Mouse (Mus musculus): ENCODE results near the gene Nynrin. TPM values are rescaled to one million over a fixed set of nuclear protein-coding genes. Genes with fewer than 3 reads are reported as not detected.

The Nynrin gene
- total RNA-seq, 4 experiments from 2014 or later: 1.2 to 3.6 (median 1.9) TPM

GRCm38 (mm10) chr14:55838740-55839139 is 15.1 kb upstream of the Nynrin start:
- DNase-seq (ENCODE audit: low spot score in 2 of 2): no peak

GRCm38 (mm10) chr14:55840853-55841366 is 12.9 kb upstream of the Nynrin start:
- DNase-seq (ENCODE audit: low spot score in 2 of 2): no peak

GRCm38 (mm10) chr14:55842794-55843193 is 11.0 kb upstream of the Nynrin start:
- no peak for DNase-seq (ENCODE audit: low spot score in 2 of 2)

GRCm38 (mm10) chr14:55845506-55846294 is 8.1 kb upstream of the Nynrin start:
- DNase-seq (ENCODE audit: low spot score in 2 of 2): no peak

DNA sequence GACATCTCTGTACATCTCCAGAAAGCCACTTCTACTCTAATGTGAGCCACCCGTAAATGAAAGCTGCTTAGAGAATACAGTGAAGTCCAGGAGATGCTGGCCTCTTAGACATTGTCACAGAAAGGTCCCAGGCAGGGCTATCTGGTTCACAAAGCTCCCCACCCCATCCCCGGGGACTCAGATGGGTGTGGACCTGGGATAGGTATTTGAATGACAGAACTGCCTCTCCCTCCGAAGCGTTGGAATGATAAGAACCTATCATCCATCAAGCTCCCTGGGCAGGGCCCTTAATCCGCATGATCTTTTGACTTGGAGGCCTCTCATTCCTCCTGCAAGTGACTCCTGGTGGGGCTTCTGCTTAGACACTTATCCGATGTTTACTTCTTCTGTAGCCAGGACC is 2.9 kb upstream of the Nynrin start:
- DNase-seq (ENCODE audit: low spot score in 2 of 2): no peak

DNA sequence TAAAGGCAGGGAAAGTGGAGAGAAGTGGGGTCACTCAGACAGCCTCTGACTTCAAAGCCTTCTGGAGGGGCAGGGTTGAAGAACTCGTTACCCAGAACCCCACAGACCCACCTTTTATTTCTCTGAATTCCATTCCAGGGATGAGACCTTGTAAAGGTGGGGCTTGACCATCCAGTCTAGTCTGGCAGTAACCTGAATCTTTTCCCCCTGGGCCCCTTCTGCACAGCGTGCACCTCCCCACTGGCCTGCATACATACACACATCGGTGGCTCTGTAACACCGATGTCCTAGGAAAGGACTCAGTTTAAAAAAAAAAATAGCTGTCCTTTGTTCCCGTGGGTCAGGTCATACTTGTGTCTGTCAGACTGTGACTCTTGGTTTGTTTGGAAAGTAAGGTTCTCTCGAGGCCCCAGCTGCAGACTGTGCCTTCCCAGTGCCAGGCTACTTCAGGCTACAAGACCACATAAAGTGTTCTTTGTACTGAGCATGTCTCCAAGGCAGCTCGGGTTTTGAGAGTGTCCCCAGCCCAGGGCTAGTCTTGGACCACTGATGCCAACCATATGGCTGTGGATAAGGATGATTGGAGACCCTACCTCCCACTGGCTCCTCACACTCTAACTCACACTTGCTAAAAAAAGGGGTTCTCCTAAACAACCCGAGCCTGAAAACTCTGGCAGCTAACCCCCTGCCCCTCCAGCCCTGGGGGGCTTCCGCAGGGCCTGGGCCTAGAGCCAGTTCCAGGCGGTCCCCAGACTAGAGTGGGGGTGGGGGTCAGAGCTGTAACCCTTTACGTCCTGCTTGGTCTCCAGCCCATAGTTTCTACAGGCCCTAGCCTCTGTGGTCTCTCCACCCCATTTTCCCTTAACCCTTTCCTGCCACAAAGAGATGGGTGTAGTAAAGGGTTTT is 911 bp upstream of the Nynrin start:
- DNase-seq (ENCODE audit: low spot score in 2 of 2): no peak

- no peak for DNase-seq (ENCODE audit: low spot score in 2 of 2)
These were observed 743 bp downstream of the Nynrin start for GRCm38 (mm10) chr14:55854406-55855100.

DNA sequence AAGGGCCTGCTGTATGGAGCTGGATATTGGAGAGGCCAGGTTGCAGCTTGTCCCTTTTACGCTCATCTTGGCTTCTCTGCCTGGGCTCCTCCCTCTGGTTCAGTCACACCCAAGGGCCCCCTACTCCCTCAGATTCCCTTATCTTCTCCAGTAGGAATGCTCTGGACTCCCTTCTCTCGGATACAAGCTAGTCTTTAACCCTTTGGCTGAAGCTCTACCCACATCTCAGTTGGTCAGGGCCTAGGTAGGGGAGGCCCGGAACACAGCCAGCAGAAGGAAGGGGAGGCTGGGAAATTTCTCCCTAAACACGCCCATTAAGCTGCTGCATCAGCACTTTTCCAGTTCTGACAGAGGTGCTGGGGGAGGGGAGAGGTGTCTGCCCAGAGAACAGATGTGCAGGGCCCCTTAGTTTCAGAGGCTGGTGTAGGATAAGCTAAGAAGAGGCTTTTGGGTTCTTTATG is 1.3 kb downstream of the Nynrin start:
- no peak for DNase-seq (ENCODE audit: low spot score in 2 of 2)

GRCm38 (mm10) chr14:55857588-55857987 is 3.8 kb downstream of the Nynrin start:
- no peak for DNase-seq (ENCODE audit: low spot score in 2 of 2)

GRCm38 (mm10) chr14:55862186-55862585 is 8.4 kb downstream of the Nynrin start:
- DNase-seq (ENCODE audit: low spot score in 2 of 2): no peak

- DNase-seq (ENCODE audit: low spot score in 2 of 2): no peak
These were observed 9.2 kb downstream of the Nynrin start for GRCm38 (mm10) chr14:55862970-55863369.

- peak; percentile 60 to 69 for DNase-seq (ENCODE audit: low spot score in 2 of 2)
These were observed 10.0 kb downstream of the Nynrin start for GRCm38 (mm10) chr14:55863773-55864172.

DNA sequence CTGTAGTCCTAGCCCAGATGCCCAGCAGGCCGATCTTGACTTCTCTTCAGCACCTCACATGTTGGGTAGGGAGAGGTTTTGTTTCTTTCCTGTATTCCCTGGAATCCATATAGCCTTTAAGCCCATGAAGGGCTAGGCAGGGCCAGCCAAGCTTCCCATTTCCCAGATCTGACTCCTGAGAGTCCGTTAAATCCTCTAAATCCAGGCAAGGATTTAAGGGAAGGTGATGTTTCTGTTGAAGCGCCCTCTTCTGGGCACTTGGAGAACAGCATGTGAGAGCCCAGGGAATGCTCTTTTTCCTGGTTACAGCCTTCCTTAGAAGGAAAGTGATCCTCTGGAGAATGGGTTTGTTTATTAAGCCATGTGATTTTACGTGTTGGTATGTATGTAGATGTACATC is 13.2 kb downstream of the Nynrin start:
- DNase-seq (ENCODE audit: low spot score in 2 of 2): peak in 1 of 2 experiments; percentile 37

- DNase-seq (ENCODE audit: low spot score in 2 of 2): no peak
These were observed 14.6 kb downstream of the Nynrin start for GRCm38 (mm10) chr14:55868230-55869026.

GRCm38 (mm10) chr14:55869538-55869937 is 15.7 kb downstream of the Nynrin start:
- DNase-seq (ENCODE audit: low spot score in 2 of 2): no peak

DNA sequence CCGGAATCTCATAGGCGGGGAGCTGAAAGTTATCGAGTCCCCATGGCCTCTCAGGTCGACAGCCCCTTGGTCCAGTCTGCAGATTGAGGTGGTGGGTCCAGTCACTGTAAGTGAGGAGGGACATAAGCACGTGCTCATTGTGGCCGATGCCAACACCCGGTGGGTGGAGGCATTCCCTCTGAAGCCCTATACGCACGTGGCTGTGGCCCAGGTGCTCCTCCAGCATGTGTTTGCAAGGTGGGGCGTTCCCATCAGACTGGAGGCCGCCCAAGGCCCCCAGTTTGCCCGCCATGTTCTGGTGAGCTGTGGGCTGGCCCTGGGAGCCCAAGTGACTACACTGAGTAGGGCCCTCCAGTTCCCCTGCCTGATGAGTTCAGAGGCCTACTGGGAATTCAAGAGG is 18.2 kb downstream of the Nynrin start:
- no peak for DNase-seq (ENCODE audit: low spot score in 2 of 2)

- no peak for DNase-seq (ENCODE audit: low spot score in 2 of 2)
These were observed 18.7 kb downstream of the Nynrin start for GRCm38 (mm10) chr14:55872551-55872950.

DNA sequence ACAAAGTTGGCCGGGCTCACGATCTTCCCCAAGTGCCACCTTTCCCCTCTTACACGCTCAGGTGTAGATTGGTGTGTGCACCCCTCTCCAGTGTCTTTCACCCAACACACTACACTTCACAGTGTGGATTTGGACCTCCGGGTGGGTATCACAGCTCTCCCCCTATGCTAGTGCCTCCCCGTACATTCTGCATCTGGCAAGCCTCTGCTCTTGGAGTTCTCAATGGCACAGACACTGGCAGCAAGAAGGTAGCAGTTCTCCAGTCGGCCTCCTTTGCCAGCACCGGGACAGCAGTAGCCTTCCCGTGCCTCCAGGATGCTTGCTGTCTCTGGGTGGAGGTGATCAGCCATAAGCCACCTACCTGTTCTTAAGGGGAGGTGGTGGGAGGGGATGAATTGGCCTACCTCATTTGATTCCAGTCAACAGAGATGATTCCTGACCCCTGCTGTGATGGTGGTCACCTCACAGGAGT is 19.5 kb downstream of the Nynrin start:
- no peak for DNase-seq (ENCODE audit: low spot score in 2 of 2)

DNA sequence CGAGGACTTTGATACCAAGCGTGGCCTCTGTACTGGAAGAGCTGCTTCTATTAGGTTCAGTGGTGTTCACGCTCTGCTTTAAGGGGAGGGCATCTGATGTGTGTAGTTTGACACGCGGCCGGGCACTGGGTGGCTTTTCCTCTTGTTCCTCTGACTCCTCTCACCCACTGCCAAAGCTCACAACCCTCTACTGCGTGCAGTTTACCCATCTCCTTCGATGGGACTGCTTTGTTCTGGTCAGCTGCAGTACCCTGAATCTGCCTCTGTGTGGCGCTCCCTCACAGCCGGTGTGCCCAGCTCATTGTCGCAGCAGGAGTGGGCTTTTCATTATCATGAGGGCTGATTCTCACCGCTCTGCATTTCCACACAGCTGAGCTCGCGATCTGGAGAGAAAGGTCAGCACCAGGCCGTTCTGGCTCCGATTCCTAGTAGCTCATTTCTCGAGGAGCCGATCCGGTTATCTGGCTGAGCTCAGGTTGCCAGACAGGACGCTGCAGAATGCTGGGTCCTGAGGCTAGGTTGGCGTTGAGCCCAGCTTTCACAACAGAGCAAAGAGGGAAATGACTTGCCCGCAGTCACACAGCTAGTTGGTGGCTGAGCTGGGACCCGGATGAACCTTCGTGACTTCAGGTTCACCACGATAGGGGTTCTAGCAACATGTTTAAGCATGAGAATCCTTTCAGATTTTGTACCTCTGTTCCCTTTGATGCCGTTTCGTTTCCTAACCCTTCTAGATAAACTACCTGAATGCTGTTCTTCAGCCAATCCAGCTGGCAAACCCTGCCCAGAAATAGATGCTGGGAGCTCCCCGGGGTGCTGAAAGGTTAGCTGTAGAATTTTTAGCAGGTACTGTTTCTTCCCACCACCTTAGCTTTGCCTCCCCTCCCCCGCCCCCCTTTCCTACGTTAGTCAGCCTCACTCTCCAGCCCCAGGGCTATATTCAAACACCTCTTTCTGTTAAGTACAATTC is 20.2 kb downstream of the Nynrin start:
- peak; percentile 40 to 48 for DNase-seq (ENCODE audit: low spot score in 2 of 2)

All from gastrocnemius, adult 8-10 months (tissue).